Mouse (Mus musculus) heart, adult 8-10 months (tissue): ENCODE measurements around the gene Tnc. TPM values are rescaled to one million over a fixed set of nuclear protein-coding genes. Genes with fewer than 3 reads are reported as not detected.

Experiments used
- DNase-seq: peaks from one replicate; pipeline ENCODE4 v3.0.0; 2022; ENCODE audit warnings: low spot score
- total RNA-seq, 4 experiments: library from RNA; stranded (reverse); gene quantifications; 2 replicates each; pipeline ENCODE4 v1.2.4; 2022

Gene Tnc
- total RNA-seq, 4 experiments from 2014 or later: 0.09 to 0.32 (median 0.17) TPM

GRCm38 (mm10) chr4:64025591-64025990 is 21.2 kb downstream of the Tnc start:
- DNase-seq: peak; percentile 33

DNA sequence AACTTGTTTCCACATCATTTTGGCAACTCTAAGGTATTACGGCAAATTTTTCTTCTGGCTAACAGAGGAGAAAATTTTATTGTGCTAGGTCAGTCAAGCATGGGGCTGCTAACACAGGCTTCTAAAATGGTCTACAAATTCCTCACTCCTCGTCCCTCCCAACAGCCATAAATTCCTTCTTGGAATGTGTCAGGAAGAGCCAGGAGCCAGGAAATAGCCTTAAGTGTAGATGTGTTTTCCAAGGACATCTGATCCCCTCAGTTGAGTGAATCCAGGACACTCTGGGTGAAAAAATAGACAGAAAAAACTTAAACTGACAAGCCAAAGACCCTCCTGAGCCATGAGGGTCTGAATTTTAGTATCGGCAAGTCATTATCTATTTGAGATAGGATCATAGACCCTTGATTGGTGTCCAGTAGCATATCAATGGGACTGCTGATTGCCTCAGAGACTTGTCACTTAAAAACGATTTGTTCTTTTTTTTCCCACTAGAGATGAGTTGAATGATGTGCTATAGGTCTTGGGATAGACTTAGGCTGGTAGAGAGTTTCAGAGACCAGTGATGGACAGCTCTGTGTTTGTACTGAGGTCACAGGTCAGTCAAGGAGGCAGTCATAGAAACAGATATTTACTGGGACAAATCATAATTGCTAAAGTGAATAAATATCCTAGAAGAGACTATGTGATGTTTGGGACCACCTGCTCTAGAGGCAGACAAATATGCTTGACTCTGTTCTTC is 22.6 kb downstream of the Tnc start:
- DNase-seq: no peak

DNA sequence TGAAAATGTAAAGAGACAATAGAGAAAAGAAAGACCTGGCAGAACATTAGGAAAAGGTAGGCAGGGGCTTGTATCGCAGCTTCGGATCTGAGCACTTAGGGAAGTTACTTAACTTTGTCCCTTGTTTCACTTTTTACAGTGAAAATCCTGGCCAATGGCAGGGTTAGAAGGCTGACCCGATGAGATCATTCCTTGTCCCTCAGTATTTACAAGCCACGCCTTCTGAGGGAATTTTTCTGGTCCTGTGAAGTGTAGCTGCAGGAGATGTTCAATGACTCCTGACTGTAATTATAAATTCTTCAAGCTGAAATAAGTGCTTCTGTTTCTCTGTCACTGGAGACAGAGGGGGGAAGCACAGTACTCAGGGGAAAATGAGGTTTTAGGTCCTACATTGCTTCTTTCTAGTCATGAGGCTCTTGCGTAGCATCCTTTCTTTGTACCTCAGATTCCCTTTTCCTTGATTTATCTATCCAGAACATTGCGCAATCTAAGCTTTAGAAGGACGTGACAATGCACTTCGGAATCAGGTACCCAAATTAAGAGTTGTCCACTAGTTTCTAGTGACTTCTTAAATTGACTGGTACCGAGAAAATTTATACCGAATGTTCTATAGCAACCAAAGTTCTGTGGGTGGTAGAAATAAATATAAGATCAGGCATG is 25.8 kb downstream of the Tnc start:
- no peak for DNase-seq

DNA sequence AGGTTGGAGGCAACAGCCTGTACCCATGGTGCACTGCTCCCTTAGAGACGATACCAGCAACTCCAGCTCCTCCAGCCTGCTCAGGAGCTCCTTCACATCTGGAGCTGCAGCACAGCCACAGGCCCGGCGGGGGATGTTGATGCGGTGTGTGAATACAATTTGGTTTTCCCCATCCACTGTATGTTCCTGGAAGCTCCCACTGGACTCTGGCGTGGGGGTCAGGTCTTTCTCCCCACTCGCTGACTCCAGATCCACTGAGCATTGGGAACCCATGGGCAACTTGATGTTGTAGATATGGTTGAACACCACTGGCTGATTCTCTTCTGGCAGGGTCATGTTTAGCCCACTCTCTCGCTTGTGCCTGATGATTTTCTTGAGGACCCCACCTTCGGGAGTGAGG is 26.7 kb downstream of the Tnc start:
- DNase-seq: no peak

DNA sequence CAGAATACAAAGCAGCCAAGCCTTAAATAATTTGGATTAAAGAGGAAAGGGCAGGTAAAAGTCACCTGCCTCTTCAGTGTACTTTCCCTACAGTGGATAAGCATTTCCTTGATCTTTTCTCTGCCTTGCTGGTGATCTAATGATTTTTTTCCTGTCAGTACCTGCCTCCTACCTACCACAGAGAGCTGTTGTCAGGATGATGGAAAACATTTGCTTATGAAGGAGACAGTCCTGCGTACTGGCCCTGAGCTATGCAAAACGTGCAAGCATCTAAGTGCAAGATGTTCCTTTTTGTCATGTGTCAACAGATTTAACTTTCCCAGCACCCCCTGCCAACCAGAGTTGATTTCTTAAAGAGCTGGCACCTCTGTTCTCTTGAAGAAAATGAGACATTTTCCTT is 35.5 kb downstream of the Tnc start:
- DNase-seq: no peak

GRCm38 (mm10) chr4:64009936-64010335 is 36.9 kb downstream of the Tnc start:
- DNase-seq: no peak

DNA sequence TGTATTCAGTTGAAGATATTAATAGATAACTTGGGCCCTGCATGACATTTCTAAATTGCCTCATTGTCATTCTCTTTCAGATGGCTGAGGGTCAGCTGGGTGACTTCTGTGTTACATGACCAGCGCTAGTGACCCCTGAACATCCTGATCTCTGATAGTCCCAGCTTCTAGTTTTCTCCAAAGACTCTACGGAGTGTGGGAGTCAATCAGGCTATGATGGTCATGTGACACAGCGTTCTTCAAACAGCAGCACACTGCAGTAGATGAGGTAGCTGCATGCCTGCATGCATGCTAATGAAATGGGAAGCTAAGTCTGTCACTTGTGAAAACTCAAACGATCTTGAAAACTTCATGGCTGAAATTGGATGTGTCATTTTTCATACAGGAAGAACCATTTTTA is 41.6 kb downstream of the Tnc start:
- DNase-seq: no peak

- DNase-seq: no peak
Observed at GRCm38 (mm10) chr4:64003677-64004076, 43.1 kb downstream of the Tnc start.

DNA sequence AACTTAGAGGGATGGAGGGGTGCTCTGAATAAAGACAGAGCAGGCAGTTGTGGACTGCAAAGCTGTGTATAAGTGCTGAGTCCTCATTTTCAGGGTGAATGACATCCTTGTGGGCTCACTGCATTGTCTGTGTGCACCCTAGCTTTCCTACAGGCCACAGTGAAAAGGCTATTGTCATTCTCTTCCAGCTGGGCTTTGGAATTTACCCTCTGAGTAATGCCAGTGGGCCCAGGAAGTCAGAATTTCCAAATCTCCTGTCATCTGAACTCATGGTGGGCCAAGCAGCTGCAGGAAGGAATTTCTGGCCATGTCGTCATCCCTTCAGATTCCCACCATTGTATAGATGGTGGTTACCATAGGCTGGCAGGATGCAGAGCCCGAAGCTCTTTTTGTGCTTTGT is 44.6 kb downstream of the Tnc start:
- no peak for DNase-seq

DNA sequence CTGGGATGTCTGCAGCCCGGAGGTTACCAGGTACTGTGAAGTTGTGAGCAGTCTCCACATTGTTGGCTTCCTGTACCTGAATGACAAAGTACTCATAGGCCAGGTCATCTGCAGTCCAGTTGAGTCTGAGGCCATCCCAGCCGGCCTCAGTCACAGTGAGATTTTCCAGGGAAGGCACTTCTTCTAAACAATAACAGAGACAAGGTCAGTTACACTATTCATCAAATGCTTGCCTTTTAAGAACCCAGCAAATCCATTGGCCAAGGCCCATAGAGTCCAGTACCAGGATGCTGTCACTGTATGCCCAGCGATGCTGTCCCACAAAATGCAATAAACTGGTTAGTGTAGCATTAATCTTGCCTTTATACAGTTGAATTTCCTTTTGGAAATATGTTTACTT is 46.0 kb downstream of the Tnc start:
- DNase-seq: no peak

GRCm38 (mm10) chr4:64000293-64000692 is 46.5 kb downstream of the Tnc start:
- DNase-seq: no peak

GRCm38 (mm10) chr4:63993462-63994113 is 53.2 kb downstream of the Tnc start:
- DNase-seq: no peak

- DNase-seq: no peak
Observed at GRCm38 (mm10) chr4:63990216-63990615, 56.6 kb downstream of the Tnc start.

DNA sequence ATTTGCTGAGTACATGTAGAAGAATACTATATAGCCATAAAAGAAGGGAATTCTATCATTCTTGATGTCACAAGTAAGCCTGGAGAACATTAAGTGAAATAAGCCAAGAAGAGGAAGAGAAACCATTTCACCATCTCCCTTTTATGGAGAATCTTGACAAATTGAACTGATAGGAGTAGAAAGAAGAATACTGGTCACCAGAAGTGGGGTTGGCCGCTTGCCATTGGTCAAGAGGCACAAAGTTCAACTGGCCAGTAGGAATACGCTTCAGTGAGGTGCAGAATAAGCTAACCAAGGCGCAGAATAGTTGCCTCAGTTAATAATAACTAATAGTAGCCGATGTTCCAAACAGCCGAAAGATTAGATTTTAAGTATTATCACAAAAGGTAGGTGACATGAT is 58.7 kb downstream of the Tnc start:
- DNase-seq: no peak

- DNase-seq: no peak
Observed at GRCm38 (mm10) chr4:63986576-63986975, 60.2 kb downstream of the Tnc start.

GRCm38 (mm10) chr4:63983098-63983445 is 63.7 kb downstream of the Tnc start:
- no peak for DNase-seq

GRCm38 (mm10) chr4:63982425-63983097 is 64.3 kb downstream of the Tnc start:
- no peak for DNase-seq

- no peak for DNase-seq
Observed at GRCm38 (mm10) chr4:63980211-63980794, 66.5 kb downstream of the Tnc start.

- no peak for DNase-seq
Observed at GRCm38 (mm10) chr4:63979635-63980034, 67.2 kb downstream of the Tnc start.

DNA sequence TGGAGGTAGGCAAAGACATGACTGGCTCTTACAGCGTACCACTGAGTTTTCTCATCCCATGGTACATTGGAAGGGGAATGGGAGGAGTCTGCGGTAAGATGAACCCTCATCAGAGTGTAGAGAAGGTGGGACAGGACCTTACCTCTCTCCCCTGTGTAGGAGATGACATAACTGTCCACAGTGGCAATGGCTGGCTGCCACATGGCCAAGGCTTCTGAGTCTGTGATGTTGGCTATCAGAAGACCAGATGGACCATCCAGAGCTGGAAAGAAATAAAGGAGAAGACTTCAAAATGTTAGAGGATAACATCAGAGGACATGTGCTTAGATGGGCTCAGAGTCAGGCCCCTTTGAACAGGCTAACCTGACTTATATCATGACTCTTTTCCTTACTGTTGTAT is 74.3 kb downstream of the Tnc start:
- DNase-seq: no peak

- DNase-seq: no peak
Observed at GRCm38 (mm10) chr4:63971762-63972161, 75.1 kb downstream of the Tnc start.

DNA sequence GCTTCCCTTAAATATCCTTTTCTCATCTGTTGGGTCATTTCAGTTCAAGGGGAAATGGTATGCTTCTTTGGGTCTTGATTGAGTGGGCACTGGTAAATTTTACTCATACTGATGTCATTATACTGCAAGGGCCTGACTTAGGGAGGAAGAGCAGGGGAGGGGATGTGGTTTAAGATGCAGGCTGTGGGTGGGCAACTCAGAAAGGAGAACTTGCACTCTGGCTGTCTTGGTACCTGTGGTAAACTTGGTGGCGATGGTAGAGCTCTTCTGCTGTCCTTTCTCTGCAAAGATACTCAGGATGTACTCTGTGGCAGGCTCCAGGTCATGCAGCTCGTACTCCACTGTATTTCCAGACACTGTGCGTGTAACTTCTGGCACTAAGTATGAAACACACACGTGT is 75.9 kb downstream of the Tnc start:
- no peak for DNase-seq
